Mouse (Mus musculus): ENCODE data around the gene Il11ra1.
"Not testable (repeated sequence)": the region's sequence is repeated elsewhere in the genome, so short reads cannot be mapped to it uniquely, and the experiment has no call there.

GRCm38 (mm10) chr4:41774506-41774905, 74.7 kb downstream of the Il11ra1 start:
- TF ChIP-seq CTCF (IDR thresholded peaks at IDR 0.05; ENCODE audit: extremely low read depth, insufficient read length, insufficient replicate concordance, low read depth, low read length); POLR2A (IDR thresholded peaks at IDR 0.05; ENCODE audit: low read depth, low read length): not testable (repeated sequence)
